Mouse (Mus musculus) lung, postnatal 0 days (tissue): ENCODE data around the gene Lad1. TPM values are rescaled to one million over a fixed set of nuclear protein-coding genes. Genes with fewer than 3 reads are reported as not detected.

Experiments used
- ATAC-seq: fragments of 200-750 bp; cut with Nextera tagmentation; 2 replicates; pipeline ENCODE4 v1.8.0; 2017; ENCODE audit warnings: moderate library complexity
- DNase-seq: peaks from one replicate; pipeline ENCODE4 v3.0.0-alpha.2; 2016; ENCODE audit warnings: low spot score
- H3K27ac ChIP-seq: fragments of 300-500 bp; sonication (generic); 2 replicates; pipeline ENCODE4 v1.5.1; 2014; ENCODE audit warnings: antibody characterized with exemption, mild to moderate bottlenecking, low read length, mixed read lengths
- H3K27me3 ChIP-seq: fragments of 300-500 bp; sonication (generic); replicated peaks from 2 replicates; pipeline ENCODE4 v1.6.1; 2014; ENCODE audit warnings: low read length, mixed read lengths; ENCODE audit not compliant: insufficient read depth
- H3K36me3 ChIP-seq: fragments of 300-500 bp; sonication (generic); 2 replicates; pipeline ENCODE4 v1.6.1; 2014; ENCODE audit warnings: low read length, mixed read lengths; ENCODE audit not compliant: insufficient read depth
- H3K4me1 ChIP-seq: fragments of 300-500 bp; sonication (generic); 2 replicates; pipeline ENCODE4 v1.6.1; 2014; ENCODE audit warnings: antibody characterized with exemption, low read depth, low read length, mixed read lengths; ENCODE audit not compliant: insufficient read depth
- H3K4me2 ChIP-seq: fragments of 300-500 bp; sonication (generic); replicated peaks from 2 replicates; pipeline ENCODE4 v1.6.1; 2014; ENCODE audit warnings: low read depth, mild to moderate bottlenecking, low read length, moderate library complexity, mixed read lengths
- H3K4me3 ChIP-seq: fragments of 300-500 bp; sonication (generic); 2 replicates; pipeline ENCODE4 v1.5.1; 2014; ENCODE audit warnings: low read depth, low read length
- H3K9ac ChIP-seq: fragments of 300-500 bp; sonication (generic); replicated peaks from 2 replicates; pipeline ENCODE4 v1.6.1; 2014; ENCODE audit warnings: low read depth, mild to moderate bottlenecking
- H3K9me3 ChIP-seq: fragments of 300-500 bp; sonication (generic); 2 replicates; pipeline ENCODE4 v1.6.1; 2016; ENCODE audit warnings: low read length, mixed read lengths
- CTCF ChIP-seq: IDR thresholded peaks from 2 replicates; pipeline ENCODE4 v1.5.1; 2016; ENCODE audit warnings: antibody characterized with exemption, mild to moderate bottlenecking
- EP300 ChIP-seq: IDR thresholded peaks from 2 replicates; pipeline ENCODE4 v1.6.1; 2016; ENCODE audit warnings: antibody characterized with exemption, mild to moderate bottlenecking, control low read depth
- WGBS: fragments of 180-500 bp; shearing (Covaris S2); extraction: QIAGEN DNeasy Blood & Tissue Kit; methylation state at CpG from one replicate; pipeline ENCODE4 v1.1.7; 2014; 5-methylcytosine and 5-hydroxymethylcytosine counted together
- polyA plus RNA-seq: library from polyadenylated mRNA; unstranded; fragments of >200 nt; fragmentation: Nextera tagmentation; extraction: Ambion mirVana; gene quantifications from 2 replicates; pipeline ENCODE4 v1.2.1, GENCODE M21; 2015

Gene Lad1
- polyA plus RNA-seq, 1 experiment from 2014 or later: 4.4 TPM

DNA sequence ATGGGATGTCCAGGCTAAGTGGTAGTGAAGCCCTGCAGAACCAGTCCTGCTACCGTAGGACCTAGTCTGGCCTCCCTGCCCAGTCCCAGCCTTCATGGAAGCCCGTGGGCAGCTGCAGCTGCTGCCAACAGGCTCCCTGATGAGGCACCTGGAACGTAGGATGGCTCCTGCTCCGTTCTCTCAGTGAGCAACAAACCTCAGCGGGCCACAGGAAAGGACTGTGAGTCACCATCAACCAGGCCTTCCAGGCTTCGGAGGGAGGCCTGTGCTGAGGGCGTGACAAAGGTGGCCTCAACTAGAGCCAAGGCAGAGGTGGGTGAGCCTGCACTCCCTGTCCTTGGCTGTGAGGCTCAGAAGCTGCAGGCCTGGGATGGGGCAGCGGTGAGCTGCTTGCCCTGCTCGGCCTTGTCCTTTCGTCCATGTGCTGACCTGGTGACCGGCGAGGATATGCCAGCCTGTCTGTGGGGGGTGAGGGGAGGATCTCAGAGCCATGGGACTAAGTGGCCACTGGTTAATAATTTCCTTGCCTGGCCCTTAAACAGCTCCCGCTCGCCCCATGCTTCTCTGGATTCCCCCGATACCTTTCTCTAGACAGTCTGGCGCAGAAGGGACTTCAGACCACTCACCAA lies 2.5 kb downstream of the Lad1 start:
- H3K27ac ChIP-seq: no peak overlapping the region
- DNase-seq (peak; percentile 43), ATAC-seq (peak; percentile 22; the same call in 1 of the 2 replicates)
- no peak overlapping the region for H3K9ac ChIP-seq
- H3K4me1 ChIP-seq: no peaks in the 10 kb centered on the region
- WGBS: 61% methylated on average over 16 of the region's 16 CpGs
- peaks cover 9% of the 10 kb centered on the region for H3K27me3 ChIP-seq
- no peaks in the 10 kb centered on the region for H3K36me3 ChIP-seq
- no peaks in the 10 kb centered on the region for H3K9me3 ChIP-seq
- no peak overlapping the region; the same call in 1 of the 2 replicates for H3K4me3 ChIP-seq
- TF ChIP-seq CTCF (no peak), EP300 (no peak)
- no peak overlapping the region for H3K4me2 ChIP-seq

DNA sequence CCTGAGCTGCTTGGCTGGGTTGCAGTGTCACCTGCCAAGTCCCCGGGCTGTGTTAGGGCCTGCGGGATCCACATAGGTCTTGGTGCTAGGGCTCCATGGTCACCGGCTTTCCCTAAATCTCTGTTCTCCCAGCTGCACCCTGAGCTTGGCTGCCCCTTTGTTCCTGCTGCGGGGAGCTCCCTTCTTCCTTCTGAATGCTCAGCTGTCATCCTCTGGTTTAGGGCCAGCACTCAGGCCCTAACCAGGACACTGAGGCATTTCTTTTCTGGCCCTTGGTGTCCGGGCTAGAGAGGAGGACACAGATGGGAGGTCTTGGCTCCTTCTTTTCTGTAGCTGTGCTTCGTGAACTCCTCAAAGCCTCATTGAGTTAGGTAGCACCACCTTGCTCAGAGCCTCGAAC lies 3.4 kb downstream of the Lad1 start:
- H3K4me3 ChIP-seq: no peak overlapping the region
- no peak overlapping the region for H3K27ac ChIP-seq
- no peak for TF ChIP-seq CTCF
- no peak for TF ChIP-seq EP300
- 71% methylated on average over 7 of the region's 7 CpGs for WGBS
- H3K27me3 ChIP-seq: peaks cover 9% of the 10 kb centered on the region
- H3K9ac ChIP-seq: no peak overlapping the region
- H3K4me2 ChIP-seq: no peak overlapping the region
- ATAC-seq (no peak), DNase-seq (no peak)
- H3K36me3 ChIP-seq: no peaks in the 10 kb centered on the region
- H3K9me3 ChIP-seq: no peaks in the 10 kb centered on the region
- H3K4me1 ChIP-seq: no peaks in the 10 kb centered on the region

DNA sequence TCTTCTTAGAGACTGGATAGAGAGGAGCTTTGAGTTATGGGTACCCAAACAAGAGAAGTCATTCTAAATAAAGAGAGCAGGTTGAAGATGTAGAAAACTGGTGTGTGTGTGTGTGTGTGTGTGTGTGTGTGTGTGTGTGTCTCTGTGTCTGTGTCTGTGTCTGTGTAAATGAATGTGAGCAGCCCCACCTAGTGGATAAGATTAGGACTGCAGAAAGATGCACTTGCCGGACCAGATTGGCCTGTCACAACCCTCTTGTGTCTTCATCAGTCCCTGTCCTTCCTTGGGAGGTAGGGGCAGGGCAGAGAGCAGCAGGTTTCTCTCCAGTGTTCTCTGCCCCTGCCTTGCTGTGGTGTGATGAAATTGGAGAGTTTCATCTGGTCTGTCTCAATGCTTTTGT lies 10.5 kb downstream of the Lad1 start:
- peak; percentile 46 for DNase-seq
- TF ChIP-seq EP300 (no peak), CTCF (peak; percentile 87)
- Histone ChIP-seq H3K9ac (no peak overlapping the region), H3K4me2 (no peak overlapping the region), H3K27me3 (no peaks in the 10 kb centered on the region), H3K9me3 (no peaks in the 10 kb centered on the region), H3K27ac (no peak overlapping the region), H3K4me1 (no peaks in the 10 kb centered on the region), H3K36me3 (no peaks in the 10 kb centered on the region), H3K4me3 (no peak overlapping the region)
- ATAC-seq: no peak; the same call in 1 of the 2 replicates
- WGBS: 13% methylated on average over 1 of the region's 1 CpGs

DNA sequence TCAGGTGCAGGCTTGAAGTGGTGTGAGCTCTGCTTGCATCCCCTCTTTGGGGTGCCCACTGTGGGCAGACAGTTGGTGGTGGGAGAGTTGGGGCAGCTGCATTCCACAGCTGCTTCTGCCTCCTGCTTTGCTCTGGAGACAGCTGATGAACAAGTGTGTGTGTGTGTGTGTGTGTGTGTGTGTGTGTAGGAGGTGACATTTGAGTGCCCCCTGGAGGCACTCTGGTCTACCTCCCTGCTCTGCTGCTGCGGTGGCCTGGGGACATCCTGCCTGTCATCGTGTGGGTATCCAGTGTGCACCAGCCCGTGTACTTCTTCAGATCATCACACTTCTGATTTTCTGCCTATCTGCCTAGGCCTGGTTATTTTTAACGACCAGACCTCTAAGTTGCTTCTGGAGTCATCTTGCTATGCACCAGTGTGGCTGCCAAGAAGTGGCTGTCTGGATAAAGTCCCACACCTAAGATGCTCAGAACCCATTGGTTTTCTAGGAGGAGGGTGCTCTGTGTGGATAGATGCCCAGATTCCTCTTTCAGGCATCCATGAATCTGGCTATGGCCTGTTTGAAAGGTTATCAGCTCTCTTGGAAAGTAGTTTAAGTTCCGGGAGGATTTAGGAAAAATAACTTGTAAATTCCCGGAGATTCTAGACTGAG lies 15.9 kb downstream of the Lad1 start:
- ATAC-seq (no peak), DNase-seq (no peak)
- H3K27me3 ChIP-seq: no peaks in the 10 kb centered on the region
- no peaks in the 10 kb centered on the region for H3K9me3 ChIP-seq
- H3K4me1 ChIP-seq: no peaks in the 10 kb centered on the region
- WGBS: 64% methylated on average over 6 of the region's 6 CpGs
- H3K4me3 ChIP-seq: no peak overlapping the region
- no peak overlapping the region for H3K27ac ChIP-seq
- no peak overlapping the region for H3K4me2 ChIP-seq
- no peaks in the 10 kb centered on the region for H3K36me3 ChIP-seq
- no peak overlapping the region for H3K9ac ChIP-seq
- TF ChIP-seq EP300 (no peak), CTCF (peak; percentile 10; the same call in 1 of the 2 replicates)

DNA sequence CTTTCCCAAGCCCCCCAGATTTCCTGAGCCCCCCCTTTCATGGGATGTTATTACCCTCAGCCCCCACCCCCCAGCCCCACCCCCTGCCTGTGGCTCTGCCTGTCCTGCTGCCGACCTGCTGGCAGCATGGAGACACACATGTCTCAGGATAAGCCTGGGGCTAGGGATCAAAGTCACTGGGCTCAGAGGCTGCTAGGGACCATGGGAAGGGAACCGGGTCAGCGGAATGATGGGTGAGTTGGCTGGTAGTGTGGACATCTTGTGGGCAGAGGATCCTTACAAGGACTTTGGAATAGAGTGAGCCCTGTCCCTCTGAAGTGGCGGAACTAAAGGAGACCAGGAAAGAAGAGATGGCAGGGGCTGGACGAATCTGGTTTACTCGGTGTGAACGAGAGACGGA lies 16.6 kb downstream of the Lad1 start:
- Histone ChIP-seq H3K36me3 (no peaks in the 10 kb centered on the region), H3K27me3 (no peaks in the 10 kb centered on the region), H3K4me2 (no peak overlapping the region), H3K4me3 (no peak overlapping the region), H3K4me1 (no peaks in the 10 kb centered on the region), H3K9ac (no peak overlapping the region), H3K27ac (no peak overlapping the region), H3K9me3 (no peaks in the 10 kb centered on the region)
- no peak for TF ChIP-seq EP300
- no peak for TF ChIP-seq CTCF
- ATAC-seq (no peak), DNase-seq (no peak)
- 78% methylated on average over 8 of the region's 8 CpGs for WGBS

DNA sequence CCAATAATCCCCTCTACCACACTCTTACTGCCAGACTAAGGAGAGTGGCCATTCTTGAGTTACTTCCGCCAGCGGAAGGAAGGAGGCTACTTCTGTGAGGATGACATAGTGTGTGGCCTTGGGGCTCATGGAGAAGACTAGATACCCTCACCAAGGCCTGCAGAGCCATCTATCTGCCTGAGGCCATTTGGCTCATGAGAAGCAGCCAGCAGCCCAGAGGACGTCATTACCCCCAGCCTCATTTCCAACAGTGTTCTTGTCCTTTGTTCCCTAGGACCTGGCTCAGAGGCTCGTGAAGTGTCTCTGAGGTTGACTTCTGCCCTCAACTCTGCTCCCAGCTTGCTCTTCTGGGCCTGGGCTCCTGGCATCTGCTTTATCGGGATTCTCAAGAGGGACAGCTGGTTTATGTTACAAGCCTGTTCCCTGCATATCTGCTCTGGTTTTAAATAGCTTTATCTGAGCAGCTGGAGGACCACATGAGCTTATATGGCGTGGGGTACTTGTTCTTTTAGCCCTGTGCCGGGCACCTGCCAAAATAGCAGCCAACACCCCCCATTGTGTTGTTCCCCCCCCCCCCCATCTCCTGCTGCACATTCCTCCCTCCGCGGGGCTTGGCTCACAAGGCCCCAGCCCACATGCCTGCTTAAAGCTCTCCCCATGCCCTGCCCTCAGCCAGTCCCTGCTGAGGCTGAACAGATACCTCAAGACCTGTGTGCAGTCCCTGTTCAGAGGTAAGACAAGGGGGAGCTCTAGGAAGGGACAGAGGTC lies 17.5 kb downstream of the Lad1 start, which contains the start of gene Tnnt2:
Gene Tnnt2 (plus strand): TSS at position 639 of the 768 bp plus-strand sequence.
- Histone ChIP-seq H3K4me2 (no peak within 1 kb of the TSS), H3K4me1 (no peaks in the 10 kb centered on the region), H3K4me3 (no peak within 1 kb of the TSS), H3K27ac (no peak within 1 kb of the TSS), H3K9me3 (no peaks in the 10 kb centered on the region), H3K36me3 (no peaks in the 10 kb centered on the region), H3K27me3 (no peaks in the 10 kb centered on the region), H3K9ac (no peak within 1 kb of the TSS)
- DNase-seq: peak; percentile 58
- TF ChIP-seq EP300: no peak
- no peak for TF ChIP-seq CTCF
- peak; percentile 63 for ATAC-seq
- WGBS: 36% methylated on average over 8 of the region's 9 CpGs
